Mouse (Mus musculus) cerebellum, postnatal 14 days (tissue): ENCODE results near the gene Ldlr.
"Not testable (repeated sequence)": the region's sequence is repeated elsewhere in the genome, so short reads cannot be mapped to it uniquely, and the experiment has no call there.

Source experiments
- DNase-seq, 2 experiments: peaks; one replicate each; pipeline ENCODE4 v3.0.0; 2021; ENCODE audit warnings: mixed read lengths in 2 of 2

Gene Ldlr

GRCm38 (mm10) chr9:21793507-21793906, 70.2 kb downstream of the Ldlr start:
- DNase-seq: not testable (repeated sequence)

DNA sequence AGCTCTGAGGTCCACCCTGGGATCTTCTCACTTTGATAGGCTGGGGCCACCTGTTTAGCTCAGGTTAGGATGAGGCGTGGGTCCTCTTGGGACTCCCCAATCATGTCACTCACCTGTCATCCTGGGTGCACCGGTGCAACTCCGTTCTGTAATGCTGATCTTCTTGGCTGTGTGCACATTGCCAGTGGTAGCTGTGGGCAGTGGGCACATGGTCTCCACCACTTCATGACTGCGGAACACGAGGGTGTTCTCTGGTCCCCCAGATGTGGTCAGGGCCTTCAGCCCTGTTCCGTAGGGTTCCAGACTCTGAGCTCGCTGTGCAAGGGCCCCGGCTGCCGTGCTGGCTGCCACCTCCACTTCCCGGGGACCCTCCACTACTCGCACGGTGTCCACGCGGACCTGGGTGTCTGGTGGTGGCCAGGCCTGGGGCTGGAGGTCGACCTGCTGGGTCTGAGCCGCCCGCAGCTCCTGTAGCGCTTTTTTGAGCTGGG, 71.1 kb downstream of the Ldlr start:
- peak in 1 of 2 experiments; percentile 22 for DNase-seq

DNA sequence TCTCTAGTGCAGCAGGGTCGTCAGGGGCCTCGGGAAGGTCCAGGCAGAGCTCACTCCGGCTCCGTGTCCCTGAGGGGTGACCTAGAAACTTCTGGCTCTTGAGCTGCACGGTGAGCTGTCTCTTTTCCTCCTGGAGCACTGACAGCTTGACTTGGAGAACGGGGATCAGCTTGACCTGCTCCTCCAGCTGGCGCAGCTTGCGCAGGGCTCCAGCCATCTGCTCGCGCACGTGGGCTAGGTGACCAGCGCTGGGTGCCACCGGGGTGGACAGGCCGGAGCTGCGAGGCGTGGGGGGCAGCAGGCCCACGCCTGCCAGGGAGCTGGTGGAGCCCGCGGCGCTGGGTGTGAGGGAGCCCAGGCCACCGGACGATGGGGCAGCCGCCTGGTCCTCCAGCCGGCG, 71.6 kb downstream of the Ldlr start:
- peak; percentile 70 to 71 for DNase-seq

DNA sequence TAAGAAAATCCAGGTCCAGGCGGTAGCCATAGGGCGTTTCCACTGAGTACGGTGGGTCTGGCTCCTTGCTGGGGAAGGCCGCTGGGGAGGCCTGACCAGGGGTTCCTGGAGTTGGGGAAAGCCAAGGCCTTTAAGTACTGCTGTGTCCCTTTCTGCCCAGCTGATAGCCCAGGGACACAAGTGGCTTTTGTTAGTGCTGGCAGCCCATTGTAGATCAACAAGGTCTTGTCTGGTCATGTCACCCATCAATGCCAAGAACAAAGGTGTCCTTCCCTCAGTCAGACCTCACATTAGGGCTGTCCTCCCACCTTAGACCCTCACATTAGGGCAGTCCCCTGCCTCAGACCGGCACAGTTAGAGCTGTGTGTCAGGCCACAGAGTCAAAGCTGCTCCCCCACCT, 72.3 kb downstream of the Ldlr start:
- no peak for DNase-seq

DNA sequence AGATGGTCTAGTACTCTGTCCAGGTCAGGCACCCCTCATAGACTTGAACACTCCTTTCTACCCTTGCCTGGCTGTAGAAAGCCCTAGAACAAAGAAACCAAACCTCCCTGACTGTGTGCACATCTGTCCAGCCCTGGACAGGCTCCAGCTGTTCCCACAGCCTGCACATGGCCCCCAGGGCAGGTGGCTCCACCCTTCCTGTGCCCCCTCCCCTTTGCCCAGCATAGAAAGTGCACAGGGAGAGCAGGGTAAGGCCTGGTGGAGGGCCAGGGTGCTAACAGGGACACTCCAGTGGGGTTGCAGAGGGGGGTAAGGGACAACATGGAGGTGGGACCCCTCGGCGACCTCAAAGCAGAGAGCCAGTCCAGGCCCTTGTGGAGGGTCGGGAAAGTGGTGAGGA, 73.0 kb downstream of the Ldlr start:
- peak in 1 of 2 experiments; percentile 29 for DNase-seq

- no peak for DNase-seq
Measured at GRCm38 (mm10) chr9:21796919-21797318, 73.6 kb downstream of the Ldlr start.

GRCm38 (mm10) chr9:21797921-21798344, 74.7 kb downstream of the Ldlr start:
- DNase-seq: peak; percentile 25 to 27

DNA sequence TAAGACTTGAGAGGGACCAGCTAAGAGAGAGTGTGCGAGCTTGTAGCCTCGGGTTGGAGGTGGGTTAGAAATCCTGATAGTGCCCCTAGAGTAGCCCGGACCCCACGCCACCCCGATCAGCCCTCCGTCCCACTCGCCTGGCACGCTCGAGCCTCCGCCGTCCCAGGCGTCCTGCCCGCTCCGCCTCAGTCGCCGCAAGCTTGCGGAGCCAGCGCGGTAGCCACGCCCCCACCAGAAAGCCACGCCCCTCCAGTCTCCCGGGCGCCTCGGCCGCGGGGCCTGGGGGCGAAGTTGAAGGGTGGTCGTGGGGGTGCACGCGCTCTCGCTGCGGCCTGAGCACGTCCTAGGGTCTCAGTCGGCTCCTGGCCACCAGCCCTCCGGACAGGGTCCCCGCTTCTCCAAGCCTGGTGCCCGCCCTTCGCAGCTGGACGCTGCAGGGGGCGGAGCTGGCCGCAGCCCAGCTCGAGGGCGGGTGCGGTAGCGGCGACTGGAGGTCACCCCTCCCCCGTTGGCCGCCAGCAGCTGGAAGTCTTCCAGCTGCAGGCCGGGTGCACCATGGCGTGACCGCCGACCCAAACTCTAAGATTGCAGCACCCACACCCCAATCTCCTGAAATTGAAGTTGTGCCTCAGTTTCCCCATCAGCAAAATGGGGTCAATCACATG, 75.2 kb downstream of the Ldlr start, which contains the start of gene Kank2:
TSS of gene Kank2 (minus strand) at position 400 of the 665 bp plus-strand sequence.
- DNase-seq: peak; percentile 68 to 77

GRCm38 (mm10) chr9:21799010-21799350, 75.7 kb downstream of the Ldlr start:
- DNase-seq: no peak
